Mouse (Mus musculus): Measurements from ENCODE around the gene Gpc6. TPM values are rescaled to one million over a fixed set of nuclear protein-coding genes. Genes with fewer than 3 reads are reported as not detected.

Gpc6 gene
- polyA plus RNA-seq, 2 experiments = 26.1 to 39.5 TPM

DNA sequence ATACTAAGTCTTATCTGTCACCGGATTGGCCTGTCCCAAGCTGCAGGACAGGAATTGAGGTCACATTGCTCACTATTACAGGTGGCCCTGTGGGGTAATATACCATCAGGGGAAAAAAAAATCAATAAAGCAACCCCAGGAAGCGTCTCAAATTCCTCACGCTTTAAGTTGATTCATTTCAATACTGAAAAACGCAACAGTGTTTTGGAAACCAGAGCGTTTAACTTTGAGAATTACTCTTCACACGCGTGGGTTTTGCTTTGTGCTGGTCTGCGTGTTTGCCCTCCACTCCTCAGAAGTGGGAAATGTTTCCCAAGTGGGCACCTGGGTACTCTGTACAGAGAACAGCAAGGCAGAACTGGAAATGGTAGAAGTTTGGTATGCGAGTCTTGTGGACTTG lies 13.6 kb downstream of the Gpc6 start:
- ATAC-seq (ENCODE audit: low FRiP score, low read depth) = no peak
- WGBS = 79% methylated on average over 9 of the region's 9 CpGs
- H3K9ac ChIP-seq (ENCODE audit: low read depth, low read length, severe bottlenecking) = no peak overlapping the region

DNA sequence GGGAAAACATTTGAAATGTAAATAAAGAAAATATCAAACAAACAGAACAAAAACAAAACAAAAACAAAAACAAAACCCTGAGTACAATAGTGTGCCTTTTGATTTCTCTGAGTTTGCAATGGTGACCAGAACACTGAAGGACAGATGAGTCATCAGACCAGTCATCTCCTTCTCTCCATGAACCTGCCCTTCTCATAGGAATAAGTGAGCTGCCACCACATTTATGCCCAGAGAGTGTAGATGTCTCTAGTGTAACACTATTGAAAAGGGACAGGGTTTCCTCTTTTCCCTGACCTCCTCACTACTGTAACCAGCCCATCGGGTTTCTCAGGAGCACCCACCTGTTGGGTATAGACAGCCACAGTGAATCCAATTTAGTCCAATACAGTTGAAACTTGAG lies 14.4 kb downstream of the Gpc6 start:
- WGBS = 88% methylated on average over 1 of the region's 1 CpGs
- no peak for TF ChIP-seq POLR2A (IDR thresholded peaks at IDR 0.05; ENCODE audit: borderline replicate concordance, extremely low read depth, insufficient read depth, insufficient read length)
- DNase-seq (ENCODE audit: low spot score) (no peak), ATAC-seq (ENCODE audit: low FRiP score, low read depth) (no peak)
- Histone ChIP-seq H3K4me1 (ENCODE audit: control insufficient read depth, insufficient read depth, low read length) (peaks cover 5% of the 10 kb centered on the region; the same call in 1 of the 2 replicates), H3K9me3 (ENCODE audit: control insufficient read depth, low read length) (no peaks in the 10 kb centered on the region; the same call in 1 of the 2 replicates), H3K27ac (replicated peaks; ENCODE audit: low read depth, low read length) (no peak overlapping the region), H3K4me3 (replicated peaks; ENCODE audit: low read length) (no peak overlapping the region), H3K36me3 (ENCODE audit: control insufficient read depth, insufficient read depth, low read length) (no peaks in the 10 kb centered on the region; the same call in 1 of the 2 replicates), H3K27me3 (ENCODE audit: control insufficient read depth, insufficient read depth, low read length) (no peaks in the 10 kb centered on the region), H3K4me2 (replicated peaks; ENCODE audit: low read depth, low read length, severe bottlenecking) (no peak overlapping the region), H3K9ac (ENCODE audit: low read depth, low read length, severe bottlenecking) (no peak overlapping the region)

More for the DNA sequence above, 13.6 kb downstream of the Gpc6 start:
- no peaks in the 10 kb centered on the region; the same call in 1 of the 2 replicates for H3K36me3 ChIP-seq (ENCODE audit: control insufficient read depth, insufficient read depth, low read length)
- no peak for DNase-seq (ENCODE audit: low spot score)
- no peaks in the 10 kb centered on the region for H3K9me3 ChIP-seq (ENCODE audit: control insufficient read depth, low read length)
- H3K4me3 ChIP-seq (replicated peaks; ENCODE audit: low read length) = no peak overlapping the region
- TF ChIP-seq POLR2A (IDR thresholded peaks at IDR 0.05; ENCODE audit: borderline replicate concordance, extremely low read depth, insufficient read depth, insufficient read length) = no peak
- H3K4me1 ChIP-seq (ENCODE audit: control insufficient read depth, insufficient read depth, low read length) = peaks cover 5% of the 10 kb centered on the region; the same call in 1 of the 2 replicates
- H3K27ac ChIP-seq (replicated peaks; ENCODE audit: low read depth, low read length) = no peak overlapping the region
- H3K4me2 ChIP-seq (replicated peaks; ENCODE audit: low read depth, low read length, severe bottlenecking) = no peak overlapping the region
- H3K27me3 ChIP-seq (ENCODE audit: control insufficient read depth, insufficient read depth, low read length) = no peaks in the 10 kb centered on the region

DNA sequence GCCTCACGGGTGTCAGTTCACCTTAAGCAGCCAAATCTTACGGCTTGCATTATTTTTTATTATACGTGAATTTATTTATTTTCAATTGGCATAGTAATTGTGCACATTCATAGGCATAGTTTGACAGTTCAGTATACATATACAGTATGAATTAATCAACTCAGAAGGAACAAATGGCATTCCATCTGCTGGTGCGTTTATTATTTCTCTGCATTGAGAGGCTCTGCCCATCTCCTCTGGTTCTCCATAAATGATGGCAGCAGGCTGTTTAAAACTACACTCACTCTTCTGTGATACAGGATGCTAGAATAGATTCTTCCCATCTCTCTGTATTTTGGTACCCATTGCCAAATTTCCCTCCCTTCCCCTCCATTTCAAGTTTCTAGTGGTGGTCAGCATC lies 16.7 kb downstream of the Gpc6 start:
- Histone ChIP-seq H3K36me3 (ENCODE audit: control insufficient read depth, insufficient read depth, low read length) (no peaks in the 10 kb centered on the region; the same call in 1 of the 2 replicates), H3K27me3 (ENCODE audit: control insufficient read depth, insufficient read depth, low read length) (no peaks in the 10 kb centered on the region), H3K9me3 (ENCODE audit: control insufficient read depth, low read length) (no peaks in the 10 kb centered on the region; the same call in 1 of the 2 replicates), H3K4me3 (replicated peaks; ENCODE audit: low read length) (no peak overlapping the region), H3K4me2 (replicated peaks; ENCODE audit: low read depth, low read length, severe bottlenecking) (no peak overlapping the region), H3K9ac (ENCODE audit: low read depth, low read length, severe bottlenecking) (no peak overlapping the region), H3K27ac (replicated peaks; ENCODE audit: low read depth, low read length) (no peak overlapping the region), H3K4me1 (ENCODE audit: control insufficient read depth, insufficient read depth, low read length) (peaks cover 5% of the 10 kb centered on the region; the same call in 1 of the 2 replicates)
- ATAC-seq (ENCODE audit: low FRiP score, low read depth) (no peak), DNase-seq (ENCODE audit: low spot score) (no peak)
- 86% methylated on average over 4 of the region's 4 CpGs for WGBS
- no peak for TF ChIP-seq POLR2A (IDR thresholded peaks at IDR 0.05; ENCODE audit: borderline replicate concordance, extremely low read depth, insufficient read depth, insufficient read length)

DNA sequence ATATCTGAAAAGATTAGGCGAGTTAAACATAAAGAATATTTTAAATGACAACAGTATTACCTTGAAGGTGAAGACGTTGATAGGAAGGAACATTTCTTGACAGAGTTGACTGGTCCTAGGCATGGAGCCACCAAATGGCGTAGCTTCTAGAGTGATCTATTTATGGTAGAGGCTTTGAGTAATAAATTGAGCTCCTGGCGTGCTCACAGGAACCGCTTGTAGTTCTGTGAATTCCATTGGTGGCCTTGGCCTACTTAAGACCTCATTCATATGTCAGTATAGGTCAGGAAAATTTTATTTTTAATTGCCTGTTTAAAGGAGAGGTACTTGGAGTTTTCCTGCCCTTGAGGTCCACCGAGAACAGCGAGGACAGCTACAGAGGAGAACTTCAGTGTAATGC lies 18.6 kb downstream of the Gpc6 start:
- Histone ChIP-seq H3K4me2 (replicated peaks; ENCODE audit: low read depth, low read length, severe bottlenecking) (no peak overlapping the region), H3K4me3 (replicated peaks; ENCODE audit: low read length) (no peak overlapping the region), H3K4me1 (ENCODE audit: control insufficient read depth, insufficient read depth, low read length) (no peaks in the 10 kb centered on the region), H3K9ac (ENCODE audit: low read depth, low read length, severe bottlenecking) (no peak overlapping the region), H3K27me3 (ENCODE audit: control insufficient read depth, insufficient read depth, low read length) (no peaks in the 10 kb centered on the region), H3K9me3 (ENCODE audit: control insufficient read depth, low read length) (no peaks in the 10 kb centered on the region; the same call in 1 of the 2 replicates), H3K36me3 (ENCODE audit: control insufficient read depth, insufficient read depth, low read length) (no peaks in the 10 kb centered on the region; the same call in 1 of the 2 replicates), H3K27ac (replicated peaks; ENCODE audit: low read depth, low read length) (no peak overlapping the region)
- DNase-seq (ENCODE audit: low spot score) (no peak), ATAC-seq (ENCODE audit: low FRiP score, low read depth) (no peak)
- no peak for TF ChIP-seq POLR2A (IDR thresholded peaks at IDR 0.05; ENCODE audit: borderline replicate concordance, extremely low read depth, insufficient read depth, insufficient read length)
- 89% methylated on average over 7 of the region's 7 CpGs for WGBS

DNA sequence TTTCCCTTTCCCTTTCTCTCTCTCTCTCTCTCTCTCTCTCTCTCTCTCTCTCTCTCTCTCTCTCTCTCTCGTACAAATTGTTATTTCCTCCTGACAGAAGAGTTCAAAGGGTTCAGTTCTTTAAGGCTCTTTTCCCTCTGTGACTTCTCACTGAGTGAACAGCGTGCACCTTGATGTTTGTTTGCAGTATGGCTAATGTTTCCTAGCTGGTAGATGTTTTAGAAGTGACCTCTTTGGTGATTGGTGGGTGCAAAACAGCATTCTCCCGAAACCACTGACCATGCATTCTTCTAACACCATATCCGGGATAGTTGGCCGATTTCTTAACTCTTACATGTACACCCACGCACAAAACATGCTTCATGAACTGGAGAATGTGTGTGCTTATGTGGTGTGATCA lies 20.9 kb downstream of the Gpc6 start:
- Histone ChIP-seq H3K27ac (replicated peaks; ENCODE audit: low read depth, low read length) (no peak overlapping the region), H3K4me3 (replicated peaks; ENCODE audit: low read length) (no peak overlapping the region), H3K4me1 (ENCODE audit: control insufficient read depth, insufficient read depth, low read length) (no peaks in the 10 kb centered on the region), H3K36me3 (ENCODE audit: control insufficient read depth, insufficient read depth, low read length) (no peaks in the 10 kb centered on the region; the same call in none of the 2 replicates), H3K9me3 (ENCODE audit: control insufficient read depth, low read length) (no peaks in the 10 kb centered on the region; the same call in 1 of the 2 replicates), H3K9ac (ENCODE audit: low read depth, low read length, severe bottlenecking) (no peak overlapping the region), H3K27me3 (ENCODE audit: control insufficient read depth, insufficient read depth, low read length) (no peaks in the 10 kb centered on the region), H3K4me2 (replicated peaks; ENCODE audit: low read depth, low read length, severe bottlenecking) (no peak overlapping the region)
- DNase-seq (ENCODE audit: low spot score) (no peak), ATAC-seq (ENCODE audit: low FRiP score, low read depth) (no peak)
- no peak for TF ChIP-seq POLR2A (IDR thresholded peaks at IDR 0.05; ENCODE audit: borderline replicate concordance, extremely low read depth, insufficient read depth, insufficient read length)
- 86% methylated on average over 6 of the region's 6 CpGs for WGBS

All from limb, embryonic 14.5 days (tissue).